Comparison of ENCODE assay signal across 15 mouse cellular contexts in genomic region chr10:119818381-119818780, GRCm38 (mm10).
DNase-seq lines count a peak whose midpoint lies in the region; ATAC-seq lines count a peak whose summit lies in the region.
"Had no signal": no experiment of that assay in that cellular context is flagged by ENCODE, and none has a peak within 500 bp of the region (broad histone marks: within the 10 kb centered on the region; RNA-seq: fewer than 3 reads in every experiment).

No protein-coding gene starts in this region.

- H3K9me3 ChIP-seq in forebrain, embryonic 12.5 days = no peaks in the 10 kb centered on the region
- no peaks in the 10 kb centered on the region for H3K9me3 ChIP-seq in hindbrain, embryonic 14.5 days (ENCODE audit: control insufficient read depth, low read length)
- no peaks in the 10 kb centered on the region for H3K9me3 ChIP-seq in neural tube, embryonic 13.5 days

- WGBS in forebrain, embryonic 12.5 days = 31% methylated on average over 5 of the region's 5 CpGs
- WGBS in hindbrain, embryonic 14.5 days = 15% methylated on average over 5 of the region's 5 CpGs
- 28% methylated on average over 5 of the region's 5 CpGs for WGBS in neural tube, embryonic 13.5 days

- ATAC-seq in forebrain, embryonic 12.5 days (ENCODE audit: low FRiP score) = peak; percentile 43
- ATAC-seq in hindbrain, embryonic 14.5 days (ENCODE audit: low FRiP score) = peak; percentile 64
- peak; percentile 38; the same call in 1 of the 2 replicates for ATAC-seq in neural tube, embryonic 13.5 days (ENCODE audit: low read depth)
- ATAC-seq: CD4-positive, CD25-positive, alpha-beta regulatory T cell, adult 4 months had no signal

- no peak overlapping the region for H3K4me3 ChIP-seq in forebrain, embryonic 12.5 days (replicated peaks)
- peak overlapping the region; percentile 49 for H3K4me3 ChIP-seq in hindbrain, embryonic 14.5 days (replicated peaks; ENCODE audit: low read length)
- H3K4me3 ChIP-seq in neural tube, embryonic 13.5 days = peak overlapping the region; percentile 49; the same call in 1 of the 2 replicates

- DNase-seq in layer of hippocampus, adult 9-11 months = peak; percentile 12
- DNase-seq in layer of hippocampus, postnatal 25 days (ENCODE audit: extremely low spot score in 1 of 2, low spot score in 1 of 2) = no peak
- DNase-seq in hindbrain, embryonic 14.5 days (ENCODE audit: low spot score) = no peak
- DNase-seq in thymus, postnatal 10 days (ENCODE audit: low spot score in 2 of 2) = no peak
- DNase-seq in urinary bladder, adult 2 months (ENCODE audit: low spot score) = no peak
- DNase-seq in gastrocnemius, postnatal 4 days (ENCODE audit: low spot score in 2 of 2) = no peak
- DNase-seq: adrenal gland, postnatal 25 days; cerebellum, adult 9-10 months; heart, postnatal 36 days; kidney, adult 8-10 months; thymus, postnatal 25 days had no signal

- no peaks in the 10 kb centered on the region for H3K27me3 ChIP-seq in forebrain, embryonic 12.5 days
- H3K27me3 ChIP-seq in hindbrain, embryonic 14.5 days (ENCODE audit: control insufficient read depth, insufficient read depth, low read length) = no peaks in the 10 kb centered on the region
- no peaks in the 10 kb centered on the region for H3K27me3 ChIP-seq in neural tube, embryonic 13.5 days

- no peak overlapping the region for H3K9ac ChIP-seq in forebrain, embryonic 12.5 days
- peak overlapping the region; percentile 81 for H3K9ac ChIP-seq in hindbrain, embryonic 14.5 days
- H3K9ac ChIP-seq in neural tube, embryonic 13.5 days = peak overlapping the region; percentile 80
- H3K9ac ChIP-seq: liver, embryonic 14.5 days had no signal

- H3K27ac ChIP-seq in forebrain, embryonic 12.5 days = no peak overlapping the region
- H3K27ac ChIP-seq in hindbrain, embryonic 14.5 days = peak overlapping the region; percentile 91
- peak overlapping the region; percentile 95 for H3K27ac ChIP-seq in neural tube, embryonic 13.5 days (replicated peaks)
- H3K27ac ChIP-seq: liver, embryonic 14.5 days had no signal

- H3K36me3 ChIP-seq in forebrain, embryonic 12.5 days (replicated peaks) = no peaks in the 10 kb centered on the region
- H3K36me3 ChIP-seq in hindbrain, embryonic 14.5 days (replicated peaks; ENCODE audit: control insufficient read depth, insufficient read depth) = no peaks in the 10 kb centered on the region
- no peaks in the 10 kb centered on the region for H3K36me3 ChIP-seq in neural tube, embryonic 13.5 days

- H3K4me1 ChIP-seq in forebrain, embryonic 12.5 days = peaks cover 30% of the 10 kb centered on the region
- H3K4me1 ChIP-seq in hindbrain, embryonic 14.5 days (replicated peaks; ENCODE audit: control insufficient read depth, insufficient read depth, low read length) = peaks cover 35% of the 10 kb centered on the region
- H3K4me1 ChIP-seq in neural tube, embryonic 13.5 days (replicated peaks) = peaks cover 50% of the 10 kb centered on the region

- H3K4me2 ChIP-seq in forebrain, embryonic 12.5 days = no peak overlapping the region; the same call in 1 of the 2 replicates
- peak overlapping the region; percentile 68 for H3K4me2 ChIP-seq in hindbrain, embryonic 14.5 days (replicated peaks)
- H3K4me2 ChIP-seq in neural tube, embryonic 13.5 days = peak overlapping the region; percentile 64
